Mouse (Mus musculus): Measurements from ENCODE around the gene Yjefn3. TPM values are rescaled to one million over a fixed set of nuclear protein-coding genes. Genes with fewer than 3 reads are reported as not detected.
A peak's percentile ranks its signal among the peaks of the same experiment; 100 is the strongest.
"Not testable (repeated sequence)": the region's sequence is repeated elsewhere in the genome, so short reads cannot be mapped to it uniquely, and the experiment has no call there.

Yjefn3 gene
- total RNA-seq (2022): 1 to 10 TPM in 1 of 4 experiments, under 1 TPM in 1, not detected in 2; 0.38 to 1.3 TPM

GRCm38 (mm10) chr8:69902163-69903062 lies at the start of gene Yjefn3, which contains the start of the genes Tssk6 and Ndufa13:
Yjefn3 (minus strand) TSS chr8:69902712.
Tssk6 (plus strand) TSS chr8:69902184.
Ndufa13 (minus strand) TSS chr8:69902558.
- DNase-seq: peak; percentile 45

DNA sequence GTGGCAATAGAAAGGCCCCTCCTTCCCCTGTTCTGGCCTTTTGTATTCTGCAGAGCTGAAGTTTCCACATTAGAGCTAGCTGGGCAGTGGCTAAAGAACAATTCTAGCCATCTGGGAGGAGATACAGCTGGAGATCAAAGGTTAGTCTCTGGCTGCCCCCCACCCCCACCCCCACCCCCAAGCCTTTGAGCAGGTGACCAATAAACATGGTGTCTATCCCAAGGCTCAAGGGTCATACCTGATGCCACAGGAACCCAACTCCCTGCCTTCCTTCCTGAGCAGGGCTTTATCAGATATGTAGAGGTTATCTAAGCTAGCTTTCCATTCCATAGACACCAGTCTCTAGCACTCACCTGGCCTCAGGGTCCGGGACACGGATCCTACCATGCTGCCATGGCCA lies 47.8 kb upstream of the Yjefn3 start:
- DNase-seq: no peak

DNA sequence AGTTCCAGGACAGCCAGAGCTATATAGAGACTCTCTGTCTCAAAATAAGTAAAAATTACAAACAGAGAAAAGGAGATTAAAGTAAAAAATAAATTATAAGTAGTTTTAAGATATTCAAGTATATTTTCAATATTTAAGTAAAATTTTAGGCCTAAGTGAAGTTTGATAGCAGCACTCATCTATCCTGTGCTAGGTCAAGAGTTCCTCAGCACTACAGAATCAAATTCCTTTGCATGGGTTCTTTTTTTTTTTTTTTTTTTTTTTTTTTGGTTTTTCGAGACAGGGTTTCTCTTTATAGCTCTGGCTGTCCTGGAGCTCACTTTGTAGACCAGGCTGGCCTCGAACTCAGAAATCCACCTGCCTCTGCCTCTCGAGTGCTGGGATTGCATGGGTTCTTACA lies 40.0 kb upstream of the Yjefn3 start:
- not testable (repeated sequence) for DNase-seq

DNA sequence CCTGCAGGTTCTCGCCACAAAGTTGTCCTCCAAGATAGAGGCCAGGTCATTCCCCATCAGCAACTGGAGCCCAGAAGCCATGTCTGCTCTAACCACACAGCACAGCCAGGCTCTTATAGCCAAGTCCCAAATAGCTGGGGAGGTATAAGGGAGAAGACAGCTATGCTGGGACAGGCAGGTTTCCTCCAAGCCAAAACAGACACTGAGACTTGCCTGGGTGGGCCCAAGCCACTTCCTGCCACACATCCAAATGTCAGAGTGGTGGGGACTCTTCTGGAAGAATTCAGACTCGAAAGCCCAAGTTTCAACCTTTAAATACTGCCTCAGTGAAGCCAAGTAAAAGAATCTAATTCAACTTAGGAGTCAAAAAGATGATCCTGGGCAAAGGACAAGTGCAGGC lies 37.9 kb upstream of the Yjefn3 start:
- DNase-seq: no peak

DNA sequence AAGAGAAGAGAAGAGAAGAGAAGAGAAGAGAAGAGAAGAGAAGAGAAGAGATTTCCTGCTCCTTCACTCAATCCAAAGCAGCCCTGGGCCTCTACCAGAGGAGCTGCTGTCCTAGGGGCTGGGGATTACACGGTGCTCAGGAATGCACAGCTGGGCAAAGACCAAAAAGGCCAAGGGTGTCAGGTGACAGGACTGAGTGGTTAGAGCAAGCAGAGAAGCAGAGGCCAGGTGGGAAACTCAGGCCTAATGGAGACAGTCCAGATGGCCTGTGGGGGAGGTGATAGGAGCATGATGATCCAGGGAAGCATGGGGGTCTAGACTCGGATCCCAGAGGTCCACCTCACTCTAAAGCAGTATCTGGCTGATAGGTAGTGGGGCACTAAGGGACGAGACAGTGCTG lies 37.1 kb upstream of the Yjefn3 start:
- no peak for DNase-seq

GRCm38 (mm10) chr8:69938245-69938982 lies 35.9 kb upstream of the Yjefn3 start:
- DNase-seq: no peak

DNA sequence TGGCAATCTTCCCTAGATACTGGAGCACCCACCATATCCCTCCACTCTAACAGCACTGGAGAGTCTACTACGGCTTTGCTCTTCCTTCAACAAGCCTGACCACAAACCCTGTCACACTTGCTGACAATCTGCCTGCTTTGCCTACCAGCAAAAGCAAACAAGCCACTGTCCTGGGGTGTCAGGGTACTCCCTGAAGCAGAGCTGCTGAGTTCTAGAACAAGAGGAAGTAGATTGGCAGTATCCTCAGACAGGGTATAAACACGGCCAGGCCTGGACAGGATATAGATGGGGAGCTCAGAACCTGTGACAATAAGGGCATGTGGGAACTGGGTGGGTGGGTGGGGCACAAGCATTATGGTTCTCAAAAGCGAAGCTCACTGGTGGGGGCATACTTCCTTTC lies 35.0 kb upstream of the Yjefn3 start:
- DNase-seq: no peak

DNA sequence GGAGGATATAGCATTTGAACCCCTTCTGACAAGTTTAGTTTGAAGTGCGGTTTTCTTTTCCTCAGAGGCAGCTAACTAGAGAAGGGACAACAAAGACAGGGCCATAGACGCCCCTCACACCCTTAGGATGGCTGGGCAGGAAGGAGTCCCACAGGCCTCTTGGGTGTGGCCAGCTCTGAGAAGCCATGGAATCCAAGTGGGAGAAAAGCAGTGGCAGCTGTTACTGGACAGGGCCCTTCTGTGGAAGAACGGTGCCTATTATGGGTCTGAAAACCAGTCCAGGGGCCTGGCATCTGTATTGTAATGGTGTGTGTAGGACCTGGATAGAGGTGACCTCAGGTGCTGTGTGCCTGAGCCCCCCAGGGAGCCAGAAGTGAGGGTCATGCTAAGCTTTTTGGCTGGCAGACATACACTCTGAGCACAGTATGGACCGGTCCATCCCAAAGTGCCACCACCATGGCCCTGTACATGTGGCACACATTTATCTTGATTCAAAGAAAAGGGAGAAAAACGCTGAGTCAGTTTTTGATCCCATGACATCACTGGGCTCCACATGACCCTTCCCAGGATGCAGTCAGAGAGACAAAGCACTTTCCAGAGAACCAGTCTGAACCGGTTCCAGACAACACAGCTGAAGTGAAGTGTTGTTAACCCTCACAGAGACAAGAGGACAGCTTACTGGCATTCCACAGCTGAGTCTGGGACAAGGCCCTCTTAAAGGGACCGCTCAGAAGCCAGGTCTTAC lies 33.7 kb upstream of the Yjefn3 start:
- no peak for DNase-seq

GRCm38 (mm10) chr8:69935431-69935830 lies 32.9 kb upstream of the Yjefn3 start:
- no peak for DNase-seq

DNA sequence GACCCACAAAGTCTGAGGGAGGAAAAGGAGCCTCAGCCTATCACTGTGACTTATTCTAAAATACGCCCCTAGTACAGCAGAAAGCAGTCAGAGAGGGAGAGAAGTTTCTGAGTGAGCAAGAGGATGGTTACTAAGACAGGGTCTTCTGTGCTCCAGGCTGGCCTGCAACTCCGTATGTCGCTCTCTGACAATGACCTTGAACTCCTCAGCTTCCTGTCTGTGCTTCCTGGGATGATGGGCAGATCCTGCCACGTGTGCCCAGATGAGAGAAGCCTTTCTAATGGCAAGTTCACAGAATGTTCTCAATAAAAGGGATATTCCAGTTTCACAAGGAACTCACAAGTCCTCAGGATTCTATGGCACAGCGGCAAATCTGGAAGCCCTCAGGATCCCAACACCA lies 32.1 kb upstream of the Yjefn3 start:
- DNase-seq: no peak

DNA sequence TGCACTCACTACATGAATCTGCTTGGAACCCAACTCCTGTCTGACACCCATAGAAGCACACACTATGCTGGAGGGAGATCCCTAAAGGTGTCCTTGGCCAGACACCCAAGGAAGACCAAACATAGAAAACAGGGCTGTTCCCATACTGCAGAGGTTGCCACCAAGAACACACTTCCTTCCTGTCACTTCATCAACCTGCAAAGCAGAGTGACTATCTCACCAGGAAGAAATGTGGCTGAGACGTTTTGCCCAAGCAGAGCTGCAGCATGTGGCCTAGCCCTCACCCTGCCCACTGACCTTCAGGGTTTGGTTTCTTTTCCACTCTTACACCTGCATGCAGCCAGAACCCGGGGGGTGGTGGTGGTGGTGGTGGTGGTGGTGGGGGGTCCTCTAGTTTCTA lies 31.3 kb upstream of the Yjefn3 start:
- DNase-seq: no peak

DNA sequence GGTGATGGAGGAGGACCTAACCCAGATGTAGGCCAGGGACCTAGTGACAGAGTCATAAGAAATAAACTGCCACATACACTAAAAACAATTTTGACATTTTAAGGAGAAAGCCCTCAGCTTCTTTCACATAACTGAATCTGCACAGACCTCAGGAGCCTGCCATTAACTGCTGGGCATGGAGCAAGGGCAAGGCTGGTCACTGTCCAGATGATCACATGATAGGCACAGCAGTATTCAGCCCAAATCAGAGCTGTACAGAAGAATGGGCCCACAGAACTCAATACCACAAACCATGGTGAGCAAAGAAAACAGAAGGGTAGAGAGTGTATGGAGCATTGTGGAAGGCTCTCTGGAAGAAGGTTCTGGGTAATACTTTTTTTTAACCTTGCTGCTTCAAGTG lies 24.4 kb upstream of the Yjefn3 start:
- no peak for DNase-seq

DNA sequence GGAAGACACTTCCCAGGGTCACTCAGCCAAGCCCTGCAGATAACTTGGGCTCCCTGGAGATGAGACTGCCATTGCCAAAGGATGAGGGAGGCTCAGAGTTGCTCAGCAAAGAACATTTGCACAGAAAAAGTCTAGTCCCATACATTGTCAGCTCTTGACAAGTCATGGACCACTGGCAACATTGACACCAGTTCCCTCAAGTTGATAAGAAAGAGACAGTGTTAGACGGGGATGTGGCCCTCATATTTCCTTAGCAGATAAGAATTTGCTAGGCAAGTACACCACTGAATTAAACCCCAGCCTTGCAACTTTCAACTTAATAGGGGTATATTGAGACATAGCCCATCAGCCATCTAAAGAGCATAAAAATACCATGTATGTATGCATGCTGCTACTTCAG lies 21.5 kb upstream of the Yjefn3 start:
- DNase-seq: no peak

GRCm38 (mm10) chr8:69921141-69921540 lies 18.6 kb upstream of the Yjefn3 start:
- no peak for DNase-seq

DNA sequence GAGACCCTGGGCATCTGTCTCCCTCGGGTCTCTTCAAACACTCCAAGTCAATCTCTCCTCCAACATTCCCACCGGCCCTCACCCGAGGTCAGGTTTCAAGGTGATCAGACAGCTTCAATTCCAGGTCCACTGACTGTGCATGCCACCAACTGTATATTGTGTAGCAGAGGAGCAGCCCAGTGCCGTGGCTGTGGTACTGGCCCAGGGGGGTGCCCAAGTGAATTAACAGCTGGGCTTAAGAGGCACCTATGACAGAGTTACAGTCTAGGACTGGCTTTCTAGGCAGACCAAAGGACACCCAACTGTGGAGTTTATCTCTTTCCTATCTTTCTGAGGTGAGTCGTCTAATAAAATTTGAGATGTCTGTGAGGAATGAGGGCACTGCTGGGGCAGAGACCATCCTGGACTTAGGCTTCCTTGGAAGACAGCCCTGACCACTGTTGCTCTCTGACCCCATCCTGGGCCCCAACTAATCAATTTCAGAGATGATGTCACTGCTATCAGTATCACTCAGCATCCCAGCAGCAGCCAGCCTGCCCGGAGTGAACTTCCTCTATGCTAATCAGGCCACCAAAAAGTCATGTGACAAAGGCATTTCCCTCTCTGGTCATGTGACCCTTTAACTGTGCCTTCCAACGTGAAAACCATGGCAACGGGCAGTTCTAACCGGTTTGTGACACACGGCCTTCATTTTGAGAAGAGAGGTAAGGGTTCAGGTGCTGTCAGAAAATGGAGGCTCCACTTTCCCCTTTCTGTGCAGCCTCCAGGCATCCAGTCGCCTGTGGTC lies 17.6 kb upstream of the Yjefn3 start:
- DNase-seq: peak; percentile 56

DNA sequence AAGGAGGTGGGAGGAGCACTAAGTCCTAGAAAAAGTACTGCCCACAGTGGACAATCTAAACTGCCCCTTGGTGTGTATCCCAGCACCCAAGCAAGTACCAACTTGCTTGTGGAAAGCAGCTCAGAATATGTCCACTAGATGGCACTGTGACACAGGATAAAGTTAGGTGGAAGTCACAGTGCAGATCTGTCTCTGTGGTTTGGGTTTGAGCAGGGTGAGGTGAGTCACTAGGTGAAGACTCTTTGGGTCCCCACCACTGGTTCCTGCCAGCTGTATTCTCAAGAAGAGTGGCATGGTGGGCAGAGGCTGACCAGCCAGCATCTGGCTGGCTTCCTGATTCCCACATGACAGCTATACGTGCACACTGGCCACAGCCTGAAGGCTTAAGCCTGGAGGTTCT lies 16.5 kb upstream of the Yjefn3 start:
- peak; percentile 76 for DNase-seq

DNA sequence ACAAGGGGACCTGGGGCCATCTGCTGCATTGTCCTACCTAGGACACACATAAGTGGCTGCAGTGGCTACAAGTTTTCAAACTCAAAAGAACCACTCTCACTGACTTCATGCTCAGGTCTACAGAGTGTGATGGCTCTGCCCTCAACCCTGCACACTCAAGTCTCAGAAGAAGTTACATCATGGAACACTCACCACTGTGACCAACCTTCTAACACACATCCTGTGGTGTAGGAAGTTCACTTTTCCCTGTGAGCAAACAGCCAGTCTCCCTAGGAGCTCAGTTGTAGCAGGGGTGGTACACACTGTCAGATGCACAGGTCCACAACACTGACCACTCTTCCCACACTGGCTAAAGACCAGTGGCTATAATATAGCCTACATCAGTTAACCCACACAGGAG lies 16.0 kb upstream of the Yjefn3 start:
- DNase-seq: no peak

DNA sequence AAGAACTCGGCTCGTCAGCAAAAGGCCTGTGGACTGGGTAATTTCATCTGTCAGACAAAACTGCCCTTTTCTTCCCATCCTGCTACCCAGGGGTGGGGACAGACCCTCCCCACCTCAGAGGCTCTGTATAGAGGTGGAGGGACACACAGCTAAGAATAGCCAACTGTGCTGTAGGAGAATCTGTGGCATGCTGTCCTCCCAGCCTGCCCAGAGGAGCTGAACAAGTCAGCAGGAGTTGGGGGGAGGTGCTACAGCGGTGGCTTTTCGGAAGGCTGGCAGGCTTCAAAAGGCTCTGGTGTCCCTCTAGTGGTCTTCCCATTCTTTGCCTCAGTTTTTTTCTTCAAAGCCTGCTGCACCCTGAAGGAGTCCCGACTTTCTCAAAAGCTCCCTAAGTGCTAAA lies 13.2 kb upstream of the Yjefn3 start:
- no peak for DNase-seq

- no peak for DNase-seq
These were observed 12.0 kb upstream of the Yjefn3 start for GRCm38 (mm10) chr8:69914526-69914925.

- DNase-seq: no peak
These were observed 10.1 kb upstream of the Yjefn3 start for GRCm38 (mm10) chr8:69912478-69913074.

DNA sequence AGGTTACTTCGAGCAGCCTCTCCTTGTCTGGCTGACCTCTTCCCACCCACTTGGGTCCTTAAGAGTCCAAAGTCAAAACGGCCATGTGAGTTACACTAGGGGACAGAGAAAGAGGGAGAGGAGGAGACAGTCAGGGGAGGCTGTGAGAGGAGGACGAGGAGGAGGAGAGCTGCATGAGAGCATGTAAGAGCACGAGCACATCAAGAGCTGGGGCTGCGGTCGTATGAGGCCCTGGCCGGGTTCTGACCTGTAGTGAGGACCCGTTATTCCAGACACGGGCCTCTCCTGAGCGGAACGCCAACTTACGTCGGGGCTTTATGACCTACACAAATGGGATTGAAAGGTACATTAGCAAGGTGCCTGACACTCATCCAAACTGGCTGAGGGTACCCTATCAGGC lies 9.4 kb upstream of the Yjefn3 start:
- DNase-seq: no peak

DNA sequence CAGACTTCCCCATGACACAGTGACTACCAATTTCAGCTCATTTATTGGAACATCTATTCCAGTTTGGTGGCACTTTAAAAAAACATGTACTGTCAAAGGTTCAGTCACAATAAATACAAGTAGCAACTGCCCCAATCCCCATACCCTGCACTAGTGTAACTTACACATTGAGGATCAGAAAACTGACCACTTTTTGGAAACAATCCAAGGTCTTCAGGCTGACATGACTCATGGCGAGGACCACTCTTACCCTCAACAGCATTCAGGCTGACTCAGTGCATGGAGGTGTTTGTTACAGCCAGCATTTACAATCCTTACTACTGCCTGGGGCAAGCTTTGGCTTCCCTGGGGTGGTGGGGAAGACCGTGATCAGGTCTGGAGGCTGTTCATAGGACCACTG lies 4.6 kb upstream of the Yjefn3 start:
- DNase-seq: no peak
